Mouse (Mus musculus) T-helper 17 cell (primary cell): ENCODE results near the gene Ddx17.

Experiments
- in situ Hi-C, 2 experiments: fragments of 300-600 bp; cut with MboI, MseI; formaldehyde crosslinking; loops; 1 replicate in 1 of 2; 2 replicates in 1 of 2; pipeline ENCODE4 v1.15.1; 2025; ENCODE audit warnings: high pct_unique_total_duplicates in 2 of 2

Gene Ddx17

DNA sequence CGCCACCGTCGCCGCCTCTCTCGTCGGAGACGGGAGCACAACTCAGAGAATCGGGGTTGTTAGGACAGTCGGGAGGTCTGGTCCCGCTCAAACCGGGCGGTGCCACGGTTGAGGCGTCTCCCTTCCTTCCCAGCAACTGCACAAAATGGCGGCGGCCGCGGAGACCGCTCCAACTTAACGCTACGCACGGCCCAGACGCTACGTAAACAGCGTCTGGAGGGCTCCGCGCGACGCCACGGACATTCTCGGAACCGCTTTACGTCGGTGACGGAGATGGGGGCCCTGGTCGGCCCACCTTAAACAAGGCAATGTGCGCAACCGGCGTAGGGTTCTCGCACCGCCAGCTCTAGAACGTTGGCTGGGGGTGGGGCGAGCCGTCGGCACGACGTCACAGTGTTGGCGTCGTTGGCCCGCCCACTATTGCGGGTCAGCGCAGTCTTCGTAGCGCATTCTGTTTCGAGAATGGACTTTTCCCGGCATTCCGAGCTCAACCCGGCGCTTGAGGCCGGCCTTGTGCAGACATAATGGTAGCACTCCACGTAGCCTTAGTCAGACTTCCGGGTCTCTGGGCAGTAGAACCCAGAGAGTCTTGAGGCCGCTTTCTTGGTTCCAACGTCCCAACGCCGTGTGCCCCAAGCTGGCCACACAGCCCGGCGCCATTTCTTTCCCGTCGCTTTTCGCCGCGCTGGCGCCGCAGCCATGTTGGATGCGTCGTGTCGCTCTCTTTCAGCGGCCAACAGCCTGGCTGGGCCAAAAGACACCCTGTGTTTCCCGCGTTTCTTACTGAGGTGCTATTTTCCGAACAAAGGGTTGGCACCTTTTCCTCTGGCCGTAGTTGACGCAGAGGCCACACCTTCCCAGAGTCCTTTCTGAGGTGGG is at the start of gene Ddx17:
Gene Ddx17, minus strand, starts transcription at position 332 of the 879 bp plus-strand sequence.
- in situ Hi-C loops, result loop anchor here in 1 of 2 experiments (25.0 kb wide), 2 partner anchors 1059 to 1416 kb away; partner anchors contain the start of gene Il2rb

DNA sequence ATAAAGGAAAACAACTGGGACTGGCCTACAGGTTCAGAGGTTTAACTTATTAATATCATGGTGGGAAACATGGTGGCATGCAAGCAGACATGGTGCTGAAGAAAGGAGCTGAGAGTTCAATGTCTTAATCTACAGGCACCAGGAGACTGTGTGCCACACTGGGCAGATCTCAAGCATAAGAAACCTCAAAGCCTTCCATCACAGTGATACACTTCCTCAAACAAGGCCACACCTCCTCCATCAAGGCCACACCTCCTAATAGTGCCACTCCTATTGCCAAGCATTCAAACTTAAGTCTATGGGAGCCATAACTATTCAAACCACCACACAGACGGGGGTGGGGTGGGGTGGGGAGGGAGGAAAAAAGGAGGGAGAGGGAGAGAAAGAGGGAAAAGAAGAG is 35.0 kb upstream of the Ddx17 start:
- in situ Hi-C loops, result no loop called here

DNA sequence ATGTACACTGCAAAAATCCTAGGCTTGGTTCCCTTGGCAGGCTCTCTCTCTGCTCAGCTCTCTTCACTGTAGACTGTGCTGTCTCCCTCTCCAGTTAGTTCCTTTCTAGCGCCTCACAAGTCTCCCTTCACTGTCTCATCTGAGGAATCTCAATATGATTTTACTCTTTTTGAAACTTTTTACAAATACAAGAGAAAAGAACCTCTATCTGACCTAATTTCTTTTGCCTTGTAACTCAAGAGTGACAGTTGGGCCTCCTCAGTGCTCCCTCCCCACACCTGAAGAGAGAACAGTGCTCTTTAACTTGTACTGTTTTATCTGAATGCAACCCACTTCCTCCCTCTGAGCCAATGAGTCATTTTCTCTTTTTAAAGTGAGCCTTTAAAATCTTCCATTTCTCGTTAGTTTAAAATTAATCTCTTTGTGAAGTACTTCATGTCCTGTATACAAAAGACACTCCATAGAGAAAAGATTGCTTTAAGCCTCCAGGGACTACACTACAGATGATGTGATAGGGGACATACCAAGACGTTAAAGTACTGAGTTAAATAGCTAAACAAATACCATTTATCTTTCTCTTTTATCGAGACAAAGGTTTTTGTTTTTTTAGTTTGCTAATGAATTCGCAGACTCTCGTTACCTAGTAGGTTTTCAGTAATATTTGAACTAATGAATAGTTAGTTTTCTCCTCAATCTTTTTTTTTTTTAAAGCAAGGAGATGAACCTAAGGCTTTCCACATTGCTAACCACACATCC is 31.3 kb upstream of the Ddx17 start:
- in situ Hi-C loops, result no loop called here

DNA sequence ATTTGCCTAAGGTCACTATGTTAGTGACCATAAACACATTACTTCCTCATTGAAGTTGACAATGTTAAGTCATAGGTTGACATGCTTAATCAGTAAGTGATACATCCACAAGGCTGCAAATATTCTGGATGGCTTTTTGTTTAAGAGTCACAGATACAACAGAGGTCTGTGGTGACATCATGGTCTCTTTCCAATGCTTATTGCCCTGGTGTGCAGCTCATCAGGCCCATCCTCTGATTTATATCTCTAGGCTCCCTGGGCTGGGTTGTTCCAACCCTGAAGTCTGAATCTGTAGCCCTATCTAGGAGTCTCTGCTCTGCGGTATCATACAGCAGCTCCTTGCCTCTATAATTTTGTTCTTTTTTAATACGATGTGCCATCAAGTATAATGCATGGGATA is 30.4 kb upstream of the Ddx17 start:
- in situ Hi-C loops, result no loop called here

DNA sequence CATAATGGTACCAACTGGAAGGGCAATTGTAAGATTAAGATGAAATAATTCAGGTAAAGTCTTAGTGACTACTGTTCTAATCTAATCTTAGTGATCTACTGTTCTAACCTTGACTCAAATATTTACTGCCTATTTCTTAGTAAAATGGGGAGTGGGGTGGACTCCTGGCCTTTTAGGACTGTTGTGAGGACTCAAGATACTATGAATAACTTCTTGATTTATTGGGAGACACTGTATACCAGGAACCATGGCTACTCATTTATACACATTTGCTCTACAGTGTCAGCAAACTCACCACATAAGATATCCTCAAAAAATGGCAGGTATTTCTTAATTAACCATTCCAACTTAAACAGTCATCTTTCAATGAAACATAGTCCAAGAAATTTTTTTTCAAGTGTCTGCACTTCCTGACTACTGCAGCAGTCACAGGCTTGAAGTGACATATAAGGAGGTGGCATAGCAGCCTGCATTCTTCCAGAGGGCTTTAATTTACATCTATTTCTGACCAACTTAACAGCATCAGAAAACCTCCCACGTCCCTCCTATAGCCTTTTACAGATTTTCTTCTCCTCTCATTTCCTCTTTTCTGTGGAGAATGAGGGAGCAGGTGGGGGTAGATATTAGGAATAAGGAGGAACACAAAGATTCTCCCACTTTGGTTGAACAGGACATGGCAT is 29.1 kb upstream of the Ddx17 start:
- in situ Hi-C loops, result no loop called here

DNA sequence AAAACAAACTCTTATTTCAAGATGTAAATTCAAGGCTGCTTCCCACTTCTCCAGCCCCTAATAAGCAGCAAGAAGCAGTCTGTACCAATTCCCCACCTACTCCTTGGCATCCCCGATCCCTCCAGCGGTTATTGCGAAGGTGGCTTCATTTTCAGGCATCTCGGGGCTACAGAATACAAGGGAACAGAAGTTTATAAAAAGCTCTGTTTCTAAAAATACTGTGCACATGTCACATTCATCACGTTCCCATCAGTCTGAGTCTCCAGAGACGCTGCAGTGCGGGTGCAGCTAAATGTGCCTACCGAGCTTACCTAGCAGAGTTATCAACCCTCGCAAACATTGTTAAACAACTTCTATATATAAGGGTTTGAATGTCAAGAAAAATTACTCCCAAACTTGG is 15.9 kb upstream of the Ddx17 start:
- in situ Hi-C loops, result loop anchor here (5.0 to 10.0 kb wide), 2 partner anchors 45 to 252 kb away; partner anchors contain the start of gene Dmc1 (in 1 of the 2)

DNA sequence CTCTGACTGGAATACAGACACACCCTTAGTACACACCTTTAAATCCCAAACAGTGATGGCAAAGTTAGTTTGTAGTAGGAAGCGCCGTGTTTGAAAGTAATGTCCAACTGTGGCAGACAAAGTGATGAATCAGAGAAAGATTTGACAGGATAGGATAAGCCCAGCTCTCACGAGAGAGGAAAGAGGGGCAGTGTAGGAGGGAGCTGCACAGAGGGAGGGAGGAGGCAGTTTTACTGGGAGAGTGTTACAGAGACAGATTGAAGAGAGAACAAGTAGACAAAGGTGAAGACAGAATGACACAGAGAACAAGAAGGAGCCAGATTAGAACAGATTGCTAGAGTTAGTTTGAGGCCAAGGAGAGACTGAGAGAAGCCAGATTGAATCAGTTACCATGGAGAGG is 13.1 kb upstream of the Ddx17 start:
- in situ Hi-C loops, result loop anchor here (5.0 to 10.0 kb wide), 2 partner anchors 48 to 255 kb away; partner anchors contain the start of gene Dmc1 (in 1 of the 2)

DNA sequence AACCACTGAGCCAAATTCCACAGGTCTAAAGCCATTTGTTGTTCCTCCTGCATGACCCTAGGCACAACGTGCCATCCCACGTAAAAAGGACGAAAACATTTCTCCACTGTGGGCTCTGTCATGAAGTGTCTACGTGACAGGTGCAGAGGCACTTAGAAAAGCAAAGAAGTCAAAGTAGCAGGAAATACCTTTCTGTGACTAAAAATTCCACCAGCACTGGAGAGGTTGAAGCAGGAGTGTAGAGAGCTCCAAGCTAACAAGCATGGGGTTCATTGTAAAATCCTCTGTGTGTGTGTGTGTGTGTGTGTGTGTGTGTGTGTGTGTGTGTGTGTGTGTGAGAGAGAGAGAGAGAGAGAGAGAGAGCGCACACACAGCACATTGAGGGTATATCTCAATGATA is 6.0 kb upstream of the Ddx17 start:
- in situ Hi-C loops, result no loop called here

DNA sequence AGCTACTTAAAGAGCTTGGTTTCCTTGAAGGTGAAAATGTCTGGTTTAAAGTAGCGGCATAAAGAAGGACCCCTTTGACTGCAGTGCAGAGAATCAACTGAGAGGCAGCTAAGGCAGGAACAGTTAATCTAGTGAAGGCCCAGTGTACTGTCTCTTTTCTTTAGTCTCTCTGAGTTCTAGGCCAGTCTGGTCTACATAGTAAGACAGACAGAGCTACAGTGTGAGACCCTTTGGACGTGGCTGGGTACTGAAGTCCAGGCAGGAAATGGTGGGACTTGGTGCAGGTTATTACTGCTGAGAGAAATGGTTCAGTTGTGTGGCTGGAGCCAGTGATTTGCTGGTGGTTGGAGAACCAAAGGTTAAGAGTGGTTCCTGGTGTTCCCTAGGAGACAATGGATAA is 1.7 kb upstream of the Ddx17 start:
- in situ Hi-C loops, result loop anchor here in 1 of 2 experiments (25.0 kb wide), 2 partner anchors 1061 to 1414 kb away; partner anchors contain the start of gene Il2rb

DNA sequence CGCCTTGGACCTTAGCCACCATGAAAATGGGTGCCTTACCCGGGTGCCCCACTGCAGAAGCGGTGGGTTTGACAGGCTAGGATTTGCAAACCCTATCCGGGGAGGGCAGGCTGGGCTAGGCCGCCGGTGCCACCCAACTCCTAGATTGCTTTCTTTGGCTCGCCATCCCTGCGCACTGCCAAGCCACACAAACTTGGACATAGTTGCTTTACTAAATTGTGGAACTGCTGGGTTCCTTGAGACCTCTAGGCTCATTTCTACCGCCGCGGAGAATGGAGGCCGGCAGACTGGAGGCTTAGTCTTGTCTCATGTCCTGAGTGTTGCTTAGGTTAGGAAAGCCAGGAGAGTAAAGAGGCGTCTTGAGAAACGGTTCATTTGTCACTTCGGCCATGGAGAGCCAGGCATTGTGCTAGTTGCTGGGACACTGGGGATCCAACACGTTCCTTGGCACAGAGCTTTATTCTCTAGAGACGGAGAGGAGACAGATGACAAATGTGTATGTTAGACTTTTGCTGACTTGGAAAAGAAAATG is 814 bp upstream of the Ddx17 start:
- in situ Hi-C loops, result loop anchor here in 1 of 2 experiments (25.0 kb wide), 2 partner anchors 1060 to 1415 kb away; partner anchors contain the start of gene Il2rb

DNA sequence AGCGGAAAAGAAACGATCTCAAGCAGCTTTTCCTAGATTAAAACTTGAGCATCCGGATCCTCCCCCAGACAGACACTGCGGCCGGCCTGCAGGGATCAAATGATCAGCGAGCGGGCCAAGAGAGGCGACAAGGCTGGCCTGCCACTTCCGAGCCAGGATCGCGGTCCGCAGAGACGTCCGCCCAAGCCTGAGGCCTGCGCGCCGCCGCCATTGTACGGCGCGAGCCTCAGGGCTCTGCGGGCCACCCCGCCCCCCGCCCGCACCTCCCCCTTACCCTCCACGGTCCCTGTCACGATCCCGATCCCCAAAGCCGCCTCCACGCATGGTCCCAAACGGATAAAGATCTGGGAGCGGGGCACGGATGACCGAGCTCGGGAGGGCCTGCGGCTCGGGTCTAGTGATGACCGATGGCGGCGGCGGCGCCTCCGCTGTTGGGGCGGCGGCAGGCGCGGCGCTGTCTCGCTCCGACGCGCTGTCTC is 581 bp downstream of the Ddx17 start:
- in situ Hi-C loops, result loop anchor here in 1 of 2 experiments (25.0 kb wide), 2 partner anchors 1059 to 1416 kb away; partner anchors contain the start of gene Il2rb

DNA sequence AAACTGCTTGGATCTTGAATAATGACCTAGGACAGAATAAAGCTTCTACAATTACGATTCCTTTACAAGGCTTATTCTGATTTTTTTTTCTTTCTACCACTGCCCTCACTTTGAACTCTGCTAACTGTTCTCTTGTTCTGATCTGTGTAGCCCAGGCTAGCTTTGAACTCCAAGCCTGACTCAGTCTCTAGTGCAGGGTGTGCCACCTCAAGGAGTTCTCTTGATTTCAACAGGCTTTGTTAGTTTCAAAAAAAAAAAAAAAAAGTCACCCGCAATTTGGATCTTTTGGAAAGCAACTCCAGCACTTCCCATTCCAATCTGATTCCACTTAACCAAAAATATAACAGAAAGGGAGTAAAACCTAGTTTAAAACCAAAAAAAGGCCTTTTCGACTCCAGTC is 1.0 kb downstream of the Ddx17 start:
- in situ Hi-C loops, result loop anchor here in 1 of 2 experiments (25.0 kb wide), 2 partner anchors 1058 to 1417 kb away; partner anchors contain the start of gene Il2rb

DNA sequence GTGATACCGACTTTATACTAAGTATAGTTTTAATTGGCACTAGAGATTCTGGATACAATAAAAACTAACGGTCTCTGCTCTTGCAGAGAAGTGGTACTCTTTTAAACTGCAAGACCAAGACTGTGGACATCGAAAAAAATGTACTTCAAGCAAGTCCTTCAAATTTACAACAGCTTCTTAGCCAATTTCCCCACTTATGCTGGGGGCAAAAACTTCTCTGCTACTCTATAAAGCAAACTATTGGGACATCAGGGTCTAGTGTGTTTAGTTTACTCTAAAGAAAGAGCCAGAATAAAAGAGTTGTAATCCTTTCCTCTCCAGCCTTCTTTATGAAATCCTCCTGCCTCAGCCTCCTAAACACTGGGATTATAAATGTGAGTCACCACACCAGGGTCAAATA is 2.6 kb downstream of the Ddx17 start:
- in situ Hi-C loops, result loop anchor here in 1 of 2 experiments (25.0 kb wide), 2 partner anchors 1057 to 1418 kb away; partner anchors contain the start of gene Il2rb

DNA sequence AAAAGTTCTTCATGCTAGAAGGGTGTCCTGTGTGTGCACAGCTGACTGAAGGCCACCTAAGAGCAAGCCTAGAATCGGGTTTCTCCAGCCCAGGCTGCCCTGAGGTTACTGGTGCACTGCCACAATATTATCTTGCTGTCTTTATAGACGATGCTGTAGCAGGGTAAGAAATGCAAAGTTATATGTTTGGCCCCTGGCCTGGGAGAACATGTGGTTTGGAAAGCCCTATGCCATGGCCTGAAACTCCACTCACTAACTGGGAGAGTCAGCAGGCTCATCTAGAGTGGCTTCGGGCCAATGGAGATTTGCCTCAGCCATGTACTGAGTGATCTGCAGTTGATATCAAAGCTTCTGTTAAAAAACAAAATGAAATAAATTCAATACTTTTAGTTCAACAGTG is 12.7 kb downstream of the Ddx17 start:
- in situ Hi-C loops, result loop anchor here in 1 of 2 experiments (25.0 kb wide), 2 partner anchors 1046 to 1429 kb away; partner anchors contain the start of gene Il2rb

DNA sequence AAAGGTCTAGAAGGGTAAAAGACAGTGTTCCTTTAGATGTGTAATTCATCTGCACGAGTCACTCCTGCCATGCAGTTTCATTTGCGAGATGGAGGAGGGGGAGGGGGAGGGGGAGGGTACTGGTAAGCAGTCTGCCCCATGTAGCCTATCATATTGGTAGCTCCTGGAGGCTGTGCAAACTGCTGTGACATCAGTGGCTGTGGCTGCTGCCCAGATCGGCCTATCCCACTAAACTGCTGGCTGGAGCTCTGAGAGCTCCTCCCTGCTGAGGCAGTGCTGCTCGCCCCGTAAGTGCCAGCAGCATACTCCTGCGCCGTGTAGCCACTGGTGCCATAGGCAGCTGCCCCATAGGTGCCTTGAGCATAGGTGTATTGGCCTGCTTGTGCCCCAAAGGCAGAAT is 16.6 kb downstream of the Ddx17 start:
- in situ Hi-C loops, result loop anchor here in 1 of 2 experiments (25.0 kb wide), 2 partner anchors 1043 to 1432 kb away; partner anchors contain the start of gene Il2rb

DNA sequence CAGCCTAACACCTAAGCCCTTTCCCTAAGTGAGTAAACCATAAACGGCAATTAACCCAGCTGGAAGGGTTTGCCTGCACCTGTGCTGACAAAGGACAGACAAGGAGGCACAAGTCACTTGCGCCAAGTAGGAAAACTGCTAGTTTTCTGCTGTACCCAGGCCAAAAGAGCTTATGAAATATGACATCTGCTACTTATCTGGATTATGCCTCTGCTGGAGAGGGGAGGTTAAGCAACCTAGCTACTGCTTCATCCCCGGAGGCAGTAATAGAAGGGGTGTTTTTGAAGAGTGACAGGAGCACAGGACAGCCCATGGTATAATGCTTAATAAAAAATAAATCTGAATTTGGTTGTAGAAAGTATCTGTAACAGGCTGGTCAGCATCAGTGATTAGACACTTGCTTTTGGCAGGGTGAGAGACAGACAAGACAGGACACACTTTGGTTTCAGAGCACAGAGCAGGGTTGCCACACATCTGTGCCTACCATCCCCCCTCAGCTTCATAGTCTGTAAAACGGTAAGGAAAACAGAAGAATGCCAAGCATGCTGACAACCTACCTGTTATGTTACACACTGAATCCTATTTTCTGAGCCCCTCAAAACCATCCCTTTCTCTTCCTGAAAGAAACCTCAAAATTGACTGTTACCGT is 18.4 kb downstream of the Ddx17 start:
- in situ Hi-C loops, result loop anchor here in 1 of 2 experiments (25.0 kb wide), 2 partner anchors 1041 to 1434 kb away; partner anchors contain the start of gene Il2rb

DNA sequence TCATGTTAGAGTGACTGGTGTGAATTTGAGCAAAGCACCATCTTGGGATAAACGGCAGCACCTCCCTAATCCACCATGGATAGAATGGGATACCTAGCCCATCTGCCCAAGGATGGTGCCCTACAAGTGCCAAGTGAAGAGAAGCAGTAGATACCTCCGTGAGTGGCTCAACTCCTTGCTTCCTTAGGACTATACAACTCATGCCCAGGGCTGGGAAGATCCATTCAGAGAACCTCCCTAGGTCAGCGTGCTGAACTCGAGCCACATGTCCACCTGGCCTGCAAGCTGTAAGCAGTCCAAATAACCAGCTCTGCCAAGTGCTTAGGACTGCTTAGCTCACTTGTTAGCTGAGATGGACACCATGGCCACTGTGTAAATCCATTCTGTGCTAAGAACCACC is 19.3 kb downstream of the Ddx17 start:
- in situ Hi-C loops, result loop anchor here in 1 of 2 experiments (25.0 kb wide), 2 partner anchors 1040 to 1435 kb away; partner anchors contain the start of gene Il2rb

DNA sequence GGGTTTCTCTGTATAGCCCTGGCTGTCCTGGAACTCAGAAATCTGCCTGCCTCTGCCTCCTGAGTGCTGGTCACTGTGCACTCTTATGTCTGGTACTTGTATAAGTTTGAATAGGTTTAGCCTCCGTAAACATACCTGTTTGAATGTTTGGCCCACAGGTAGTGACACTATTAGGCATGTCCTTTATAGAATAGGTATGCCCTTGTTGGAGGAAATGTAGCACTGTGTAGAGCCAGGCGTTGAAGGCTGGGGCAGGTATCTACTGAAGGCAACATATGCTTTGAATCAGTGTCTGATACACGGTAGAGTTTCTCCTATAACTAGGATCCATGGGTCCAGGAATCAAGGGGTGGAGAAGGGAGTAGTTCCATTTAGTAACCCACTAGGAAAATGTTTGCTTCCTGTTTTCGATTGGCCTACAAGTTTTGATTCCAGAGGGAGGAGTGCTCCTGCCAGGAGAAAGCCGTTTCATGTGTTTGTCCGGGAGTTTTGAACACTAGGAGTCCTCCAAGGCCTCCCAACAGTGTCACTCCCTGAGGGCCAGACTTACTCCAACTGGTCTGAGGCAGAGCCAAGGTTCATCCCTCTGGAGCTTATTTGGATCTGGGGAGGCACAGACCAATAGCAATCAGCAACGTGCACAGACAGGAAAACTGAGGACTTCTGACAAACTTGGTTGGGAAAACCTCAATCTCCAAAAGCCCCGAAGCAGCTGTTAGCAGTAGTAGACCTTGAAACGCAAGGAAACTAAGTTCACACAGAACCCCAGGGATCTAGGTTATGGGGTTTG is 20.4 kb downstream of the Ddx17 start:
- in situ Hi-C loops, result loop anchor here in 1 of 2 experiments (25.0 kb wide), 2 partner anchors 1039 to 1436 kb away; partner anchors contain the start of gene Il2rb

DNA sequence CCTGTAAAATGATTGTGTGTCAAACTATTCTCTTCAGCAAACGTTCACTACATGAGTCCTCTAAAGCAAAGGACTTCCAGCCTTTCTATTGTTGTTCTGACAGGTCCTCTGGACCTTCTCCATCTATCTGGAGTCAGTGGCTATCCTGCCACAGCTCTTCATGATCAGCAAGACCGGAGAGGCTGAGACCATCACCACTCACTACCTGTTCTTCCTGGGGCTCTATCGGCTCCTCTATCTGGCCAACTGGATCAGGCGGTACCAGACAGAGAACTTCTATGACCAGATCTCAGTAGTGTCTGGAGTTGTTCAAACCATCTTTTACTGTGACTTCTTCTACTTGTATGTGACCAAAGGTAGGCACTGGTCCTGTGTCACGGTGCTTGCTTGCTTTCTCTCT is 21.0 kb downstream of the Ddx17 start:
- in situ Hi-C loops, result loop anchor here in 1 of 2 experiments (25.0 kb wide), 2 partner anchors 1038 to 1437 kb away; partner anchors contain the start of gene Il2rb
